Mouse (Mus musculus) ES-E14 (cell line): ENCODE measurements around the gene Dhrs1.

Experiments used
- CHD2 ChIP-seq: IDR thresholded peaks from 2 replicates; pipeline ENCODE4 v1.6.1; 2014; ENCODE audit warnings: mild to moderate bottlenecking, low read depth, low read length, inconsistent platforms
- HCFC1 ChIP-seq: IDR thresholded peaks from 2 replicates; pipeline ENCODE4 v1.6.1; 2012; ENCODE audit warnings: low read length, inconsistent platforms, borderline replicate concordance; ENCODE audit not compliant: insufficient read depth
- MAFK ChIP-seq: IDR thresholded peaks from 2 replicates; pipeline ENCODE4 v1.6.1; 2014; ENCODE audit warnings: mild to moderate bottlenecking, low read depth, low read length, inconsistent platforms; ENCODE audit not compliant: insufficient read depth
- ZC3H11A ChIP-seq: IDR thresholded peaks from 2 replicates; pipeline ENCODE4 v1.6.1; 2012; ENCODE audit warnings: low read depth, mild to moderate bottlenecking, inconsistent platforms, low read length, borderline replicate concordance
- ZNF384 ChIP-seq: IDR thresholded peaks from 2 replicates; pipeline ENCODE4 v1.6.1; 2012; ENCODE audit warnings: low read depth, low read length, inconsistent platforms

- TF ChIP-seq ZC3H11A: no peak
- TF ChIP-seq MAFK: no peak
- no peak for TF ChIP-seq ZNF384
- TF ChIP-seq HCFC1: no peak
- TF ChIP-seq CHD2: no peak
These were observed 24.4 kb downstream of the Dhrs1 start for GRCm38 (mm10) chr14:55721076-55721475.
